Mouse (Mus musculus) activated CD4-positive, CD25-positive, alpha-beta regulatory T cell (primary cell): ENCODE results near the gene Ube2e3. TPM values are rescaled to one million over a fixed set of nuclear protein-coding genes. Genes with fewer than 3 reads are reported as not detected.

Experiments
- polyA plus RNA-seq, 2 experiments: library from polyadenylated mRNA; unstranded; fragments of 100-300 nt; shearing (Covaris generic); gene quantifications; one replicate each; pipeline ENCODE4 v1.2.1; 2017

Gene Ube2e3
- polyA plus RNA-seq, result 10 to 100 TPM; 24.2 to 26.9 TPM

GRCm38 (mm10) chr2:78867726-78868510 is at the start of gene Ube2e3:
Ube2e3 (plus strand) TSS chr2:78868124.

